Mouse (Mus musculus): ENCODE measurements around the gene Gstcd.

GRCm38 (mm10) chr3:132966255-132966654 lies 125.6 kb downstream of the Gstcd start:
- TF ChIP-seq GATA1 (IDR thresholded peaks at IDR 0.05; ENCODE audit: borderline replicate concordance, low read length) (no peak), CTCF (IDR thresholded peaks at IDR 0.05; ENCODE audit: low read depth, low read length) (no peak), POLR2AphosphoS5 (IDR thresholded peaks at IDR 0.05; ENCODE audit: insufficient replicate concordance, low read depth, low read length) (no peak)

Data from G1E (cell line).